Mouse (Mus musculus): Measurements from ENCODE around the gene Hagh. TPM values are rescaled to one million over a fixed set of nuclear protein-coding genes. Genes with fewer than 3 reads are reported as not detected.

Gene Hagh
- polyA plus RNA-seq, 1 experiment from 2014 or later = 50.1 TPM

DNA sequence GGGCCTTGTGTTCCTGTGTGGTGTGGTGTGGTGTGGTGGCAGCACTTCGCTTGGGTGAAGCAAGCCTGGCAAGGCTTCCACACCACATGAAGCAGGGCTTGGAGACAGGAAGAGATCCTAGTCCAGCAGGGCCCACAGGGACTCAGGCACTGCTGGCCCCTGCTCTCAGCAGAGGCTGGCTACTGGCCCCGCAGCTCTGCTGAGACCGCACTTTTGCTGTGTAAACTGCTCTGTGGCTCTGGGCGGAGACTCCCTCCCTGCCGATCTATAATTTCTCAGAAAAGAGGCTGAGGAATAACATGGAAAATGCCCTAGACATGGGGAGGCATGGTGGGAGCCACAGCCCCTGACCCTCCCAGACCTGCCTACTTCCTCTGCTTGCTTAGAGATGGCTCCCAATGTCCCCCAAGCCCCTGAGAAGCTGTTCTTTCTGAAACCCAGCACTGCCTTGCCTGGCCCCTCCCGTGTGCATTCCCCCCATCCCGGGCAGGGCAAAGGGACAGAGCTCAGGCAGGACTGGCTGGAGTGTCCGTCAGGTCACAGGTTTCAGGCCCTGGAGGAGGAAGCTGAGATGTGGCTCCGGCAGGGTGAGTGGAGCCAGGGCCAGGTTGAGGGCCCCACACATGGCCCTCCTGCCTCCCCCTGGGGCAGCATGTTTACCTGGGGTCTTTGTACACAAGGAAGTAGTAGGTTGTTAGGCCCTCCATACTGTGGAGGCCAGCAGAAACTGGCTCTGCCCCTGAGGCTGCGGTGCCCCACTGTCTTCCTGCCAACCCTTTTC, 37.6 kb downstream of the Hagh start:
- no peak for ATAC-seq
- Histone ChIP-seq H3K4me3 (replicated peaks; ENCODE audit: low read length) (no peak overlapping the region), H3K4me1 (replicated peaks; ENCODE audit: control insufficient read depth, insufficient read depth, low read length) (no peaks in the 10 kb centered on the region), H3K36me3 (ENCODE audit: control insufficient read depth, insufficient read depth) (no peaks in the 10 kb centered on the region), H3K27me3 (replicated peaks; ENCODE audit: control insufficient read depth, insufficient read depth, low read length) (no peaks in the 10 kb centered on the region), H3K9me3 (ENCODE audit: control insufficient read depth, low read length) (no peaks in the 10 kb centered on the region), H3K4me2 (ENCODE audit: low read length) (no peak overlapping the region), H3K27ac (ENCODE audit: low read length) (no peak overlapping the region), H3K9ac (replicated peaks; ENCODE audit: low read depth, low read length) (no peak overlapping the region)
- 68% methylated on average over 10 of the region's 10 CpGs for WGBS

DNA sequence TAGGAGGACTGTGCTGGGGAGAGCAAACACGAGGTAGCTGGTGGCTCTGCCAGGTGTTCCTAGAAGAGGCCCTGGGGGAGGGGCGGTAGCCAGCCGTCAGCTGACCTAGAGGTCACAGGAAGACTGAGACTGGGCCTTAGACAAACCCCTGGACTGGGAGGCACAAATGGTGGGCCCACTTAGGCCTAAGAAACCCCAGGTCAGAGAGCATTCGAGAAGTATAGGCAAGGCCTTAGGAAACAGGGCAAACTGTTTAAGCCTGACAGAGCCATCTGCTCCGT, 38.1 kb downstream of the Hagh start:
- no peak overlapping the region for H3K27ac ChIP-seq (ENCODE audit: low read length)
- ATAC-seq = no peak
- 35% methylated on average over 5 of the region's 5 CpGs for WGBS
- H3K9me3 ChIP-seq (ENCODE audit: control insufficient read depth, low read length) = no peaks in the 10 kb centered on the region
- H3K27me3 ChIP-seq (replicated peaks; ENCODE audit: control insufficient read depth, insufficient read depth, low read length) = no peaks in the 10 kb centered on the region
- H3K36me3 ChIP-seq (ENCODE audit: control insufficient read depth, insufficient read depth) = no peaks in the 10 kb centered on the region
- no peak overlapping the region for H3K9ac ChIP-seq (replicated peaks; ENCODE audit: low read depth, low read length)
- no peak overlapping the region for H3K4me3 ChIP-seq (replicated peaks; ENCODE audit: low read length)
- no peak overlapping the region for H3K4me2 ChIP-seq (ENCODE audit: low read length)
- H3K4me1 ChIP-seq (replicated peaks; ENCODE audit: control insufficient read depth, insufficient read depth, low read length) = no peaks in the 10 kb centered on the region

DNA sequence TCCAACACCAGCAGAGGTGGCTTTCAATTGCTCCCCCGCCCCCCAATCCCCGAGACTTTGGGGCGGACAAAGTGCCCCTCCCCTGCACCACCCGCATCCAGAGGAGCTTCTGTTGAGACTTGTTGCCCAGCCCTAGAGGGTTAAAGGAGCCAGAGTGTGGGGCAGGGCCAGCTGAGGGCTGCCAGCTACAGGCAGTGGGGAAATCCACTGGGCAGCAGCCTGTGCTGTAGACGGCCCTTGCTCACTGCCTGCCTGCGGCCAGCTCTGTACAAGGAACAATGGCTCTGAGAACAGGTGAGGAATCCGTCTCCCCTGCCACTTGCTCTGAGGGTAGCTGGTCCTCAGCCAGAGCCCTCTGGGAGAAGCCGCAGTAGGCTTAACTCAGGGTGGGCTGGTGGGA, 38.6 kb downstream of the Hagh start:
- no peak for ATAC-seq
- Histone ChIP-seq H3K4me3 (replicated peaks; ENCODE audit: low read length) (no peak overlapping the region), H3K27ac (ENCODE audit: low read length) (no peak overlapping the region), H3K36me3 (ENCODE audit: control insufficient read depth, insufficient read depth) (0 out of 2 replicates have a peak, but pooled peaks cover under 1% of the 10 kb centered on the region), H3K9me3 (ENCODE audit: control insufficient read depth, low read length) (no peaks in the 10 kb centered on the region), H3K4me2 (ENCODE audit: low read length) (no peak overlapping the region), H3K27me3 (replicated peaks; ENCODE audit: control insufficient read depth, insufficient read depth, low read length) (no peaks in the 10 kb centered on the region), H3K4me1 (replicated peaks; ENCODE audit: control insufficient read depth, insufficient read depth, low read length) (no peaks in the 10 kb centered on the region), H3K9ac (replicated peaks; ENCODE audit: low read depth, low read length) (no peak overlapping the region)
- 71% methylated on average over 8 of the region's 8 CpGs for WGBS

DNA sequence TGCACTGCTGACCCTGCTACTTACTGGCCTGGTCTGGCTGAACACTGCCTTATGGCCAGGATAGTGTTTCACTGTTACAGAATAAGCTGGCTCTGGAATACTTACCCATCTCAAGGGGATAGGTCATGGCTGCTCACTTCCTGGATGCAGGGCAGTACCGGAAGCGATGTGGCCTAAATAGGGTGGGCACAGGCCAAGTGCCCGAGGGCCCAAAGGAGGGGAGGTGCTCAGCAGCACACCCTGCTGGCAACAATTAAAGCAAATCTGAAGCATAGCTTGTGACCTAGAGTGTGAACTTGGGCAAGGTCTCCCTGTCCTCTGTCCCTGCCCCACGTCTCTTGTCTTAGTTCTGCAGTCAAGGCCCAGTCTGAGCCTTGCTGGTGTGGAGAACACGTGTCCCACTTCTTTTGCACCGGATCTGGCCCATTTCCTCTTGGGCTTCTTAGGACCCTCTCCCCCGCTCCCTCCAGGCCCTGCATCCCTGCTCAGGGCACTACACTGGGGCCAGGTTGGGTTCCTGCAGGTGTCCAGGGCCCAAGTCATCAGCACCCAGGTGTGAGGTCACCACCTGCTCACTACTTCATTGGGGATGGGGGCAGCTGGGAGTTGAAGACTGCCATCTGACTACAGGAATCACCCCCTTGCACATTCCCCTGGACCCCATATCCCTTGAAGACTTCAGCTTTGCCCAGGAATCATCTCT, 41.9 kb downstream of the Hagh start:
- Histone ChIP-seq H3K9me3 (ENCODE audit: control insufficient read depth, low read length) (no peaks in the 10 kb centered on the region), H3K9ac (replicated peaks; ENCODE audit: low read depth, low read length) (no peak overlapping the region), H3K27me3 (replicated peaks; ENCODE audit: control insufficient read depth, insufficient read depth, low read length) (no peaks in the 10 kb centered on the region), H3K4me1 (replicated peaks; ENCODE audit: control insufficient read depth, insufficient read depth, low read length) (peaks cover 10% of the 10 kb centered on the region), H3K4me2 (ENCODE audit: low read length) (no peak overlapping the region), H3K36me3 (ENCODE audit: control insufficient read depth, insufficient read depth) (0 out of 2 replicates have a peak, but pooled peaks cover 3% of the 10 kb centered on the region), H3K27ac (ENCODE audit: low read length) (no peak overlapping the region), H3K4me3 (replicated peaks; ENCODE audit: low read length) (no peak overlapping the region)
- 54% methylated on average over 7 of the region's 7 CpGs for WGBS
- no peak for ATAC-seq

DNA sequence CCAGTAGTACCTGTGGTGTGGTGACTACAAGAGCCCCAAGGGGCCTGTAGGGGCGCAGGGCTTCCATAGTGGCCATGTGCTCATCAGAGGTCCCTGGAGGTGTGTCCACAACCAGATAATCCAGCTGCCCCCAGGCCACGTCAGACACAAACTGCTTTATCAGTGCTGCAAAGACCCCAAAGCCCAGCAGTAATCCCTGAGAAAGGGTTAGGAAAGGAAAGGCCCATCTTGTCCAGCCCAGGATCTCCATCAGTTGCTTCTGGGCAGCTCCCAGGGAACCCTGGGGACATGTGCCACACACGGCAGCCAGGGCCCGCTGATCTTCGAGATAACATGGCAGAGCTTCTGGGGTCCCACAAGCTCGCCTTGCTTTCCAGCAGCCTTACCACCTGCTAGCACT, 44.4 kb downstream of the Hagh start:
- Histone ChIP-seq H3K4me2 (ENCODE audit: low read length) (no peak overlapping the region), H3K4me1 (replicated peaks; ENCODE audit: control insufficient read depth, insufficient read depth, low read length) (peaks cover 24% of the 10 kb centered on the region), H3K9me3 (ENCODE audit: control insufficient read depth, low read length) (no peaks in the 10 kb centered on the region), H3K27me3 (replicated peaks; ENCODE audit: control insufficient read depth, insufficient read depth, low read length) (no peaks in the 10 kb centered on the region), H3K27ac (ENCODE audit: low read length) (no peak overlapping the region), H3K9ac (replicated peaks; ENCODE audit: low read depth, low read length) (no peak overlapping the region), H3K4me3 (replicated peaks; ENCODE audit: low read length) (no peak overlapping the region), H3K36me3 (ENCODE audit: control insufficient read depth, insufficient read depth) (0 out of 2 replicates have a peak, but pooled peaks cover 3% of the 10 kb centered on the region)
- 89% methylated on average over 6 of the region's 6 CpGs for WGBS
- no peak for ATAC-seq

DNA sequence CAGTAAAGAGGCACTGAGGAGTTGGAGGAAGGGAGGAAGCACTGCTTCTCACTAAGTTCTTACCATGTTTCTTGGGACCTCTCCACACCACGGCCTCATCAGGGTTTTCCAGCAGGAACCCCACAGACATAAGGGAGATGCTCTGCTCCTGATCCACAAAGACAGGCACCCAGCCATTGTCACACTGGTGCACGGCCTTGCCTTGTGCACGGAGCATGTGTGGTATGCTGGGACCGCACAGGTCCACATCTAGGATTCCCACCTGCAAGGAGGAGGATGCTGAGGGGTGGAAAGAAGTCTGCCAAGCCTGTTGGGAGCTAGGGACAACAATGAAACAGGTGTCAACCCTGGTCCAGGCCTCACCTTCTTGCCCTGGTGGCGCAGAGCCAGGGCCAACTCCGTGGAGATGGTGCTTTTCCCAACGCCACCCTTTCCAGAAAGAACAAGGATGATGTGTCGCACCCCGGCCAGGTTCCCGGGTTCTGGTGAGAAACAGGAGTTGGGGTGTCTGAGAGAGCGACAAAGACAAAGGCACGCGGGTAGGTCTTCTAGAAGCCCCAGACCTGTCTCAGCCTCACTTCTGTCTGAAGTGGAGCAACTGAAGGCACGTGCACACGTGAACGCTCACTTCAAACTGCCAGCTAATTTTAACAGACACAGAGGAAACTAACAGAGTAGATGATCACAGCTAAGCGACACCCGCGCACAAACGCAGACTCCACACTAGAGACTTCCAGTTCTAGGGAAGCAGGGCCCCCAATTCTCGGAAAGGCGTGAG, 45.6 kb downstream of the Hagh start:
- Histone ChIP-seq H3K4me2 (ENCODE audit: low read length) (peak overlapping the region; percentile 85), H3K9me3 (ENCODE audit: control insufficient read depth, low read length) (no peaks in the 10 kb centered on the region), H3K4me1 (replicated peaks; ENCODE audit: control insufficient read depth, insufficient read depth, low read length) (peaks cover 24% of the 10 kb centered on the region), H3K27ac (ENCODE audit: low read length) (no peak overlapping the region), H3K36me3 (ENCODE audit: control insufficient read depth, insufficient read depth) (peaks cover 8% of the 10 kb centered on the region), H3K4me3 (replicated peaks; ENCODE audit: low read length) (peak overlapping the region; percentile 86), H3K9ac (replicated peaks; ENCODE audit: low read depth, low read length) (peak overlapping the region; percentile 32), H3K27me3 (replicated peaks; ENCODE audit: control insufficient read depth, insufficient read depth, low read length) (no peaks in the 10 kb centered on the region)
- no peak for ATAC-seq
- WGBS = 24% methylated on average over 22 of the region's 22 CpGs

DNA sequence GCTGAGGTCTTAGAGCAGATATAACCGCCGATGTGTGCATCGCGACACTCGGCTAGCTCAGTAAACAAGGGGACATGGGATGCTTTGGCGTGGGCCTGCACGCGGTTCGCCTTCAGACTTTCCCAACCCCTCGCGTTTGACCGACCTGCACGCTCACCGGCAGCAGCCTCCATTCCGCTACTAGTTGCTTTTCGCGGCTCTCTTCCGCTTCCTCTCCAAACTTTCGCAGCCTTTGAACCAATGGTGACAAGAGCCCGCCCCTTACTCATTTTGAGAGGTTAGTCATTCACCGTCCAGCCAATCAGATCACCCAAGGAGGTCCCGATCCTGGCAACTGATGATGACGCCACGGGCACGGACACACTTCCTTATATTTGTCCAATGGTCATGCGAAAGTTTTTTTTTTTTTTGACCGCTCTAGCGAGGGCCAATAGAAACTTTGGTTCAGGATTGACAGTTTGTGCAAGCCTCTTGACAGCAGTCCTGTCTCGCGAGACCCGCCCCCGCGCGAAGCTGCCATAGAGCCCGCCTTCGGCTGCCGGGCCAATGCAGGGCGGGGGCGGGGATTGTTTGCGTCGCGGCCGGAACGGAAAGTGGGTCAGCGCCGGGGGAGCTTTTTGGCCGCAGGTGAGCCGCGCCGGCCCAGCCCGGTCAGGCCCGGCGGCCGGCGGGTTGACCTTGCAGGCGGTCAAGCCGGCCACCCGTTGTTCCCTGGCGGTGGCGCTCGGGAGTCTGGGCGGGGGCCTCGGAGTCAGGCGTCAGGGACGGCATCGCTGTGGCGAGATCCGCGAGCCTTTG, 46.4 kb downstream of the Hagh start, which contains the start of the genes Nubp2 and Spsb3:
Gene Nubp2 (minus strand): TSS at position 216 of the 798 bp plus-strand sequence.
Gene Spsb3 (plus strand): TSS at position 510 of the 798 bp plus-strand sequence.
- Histone ChIP-seq H3K9me3 (ENCODE audit: control insufficient read depth, low read length) (no peaks in the 10 kb centered on the region), H3K4me2 (ENCODE audit: low read length) (peak within 1 kb of the TSS; percentile 94), H3K36me3 (ENCODE audit: control insufficient read depth, insufficient read depth) (peaks cover 16% of the 10 kb centered on the region), H3K27ac (ENCODE audit: low read length) (peak within 1 kb of the TSS; percentile 57), H3K4me1 (replicated peaks; ENCODE audit: control insufficient read depth, insufficient read depth, low read length) (peaks cover 24% of the 10 kb centered on the region), H3K27me3 (replicated peaks; ENCODE audit: control insufficient read depth, insufficient read depth, low read length) (no peaks in the 10 kb centered on the region), H3K4me3 (replicated peaks; ENCODE audit: low read length) (peak within 1 kb of the TSS; percentile 86), H3K9ac (replicated peaks; ENCODE audit: low read depth, low read length) (peak within 1 kb of the TSS; percentile 89)
- peak; percentile 98 for ATAC-seq
- WGBS = under 1% methylated on average over 69 of the region's 69 CpGs

GRCm38 (mm10) chr17:24886932-24887271, 47.0 kb downstream of the Hagh start:
- H3K36me3 ChIP-seq (ENCODE audit: control insufficient read depth, insufficient read depth) = peaks cover 16% of the 10 kb centered on the region
- H3K4me2 ChIP-seq (ENCODE audit: low read length) = peak overlapping the region; percentile 94
- peak overlapping the region; percentile 89 for H3K9ac ChIP-seq (replicated peaks; ENCODE audit: low read depth, low read length)
- H3K27me3 ChIP-seq (replicated peaks; ENCODE audit: control insufficient read depth, insufficient read depth, low read length) = no peaks in the 10 kb centered on the region
- WGBS = under 1% methylated on average over 18 of the region's 18 CpGs
- H3K4me1 ChIP-seq (replicated peaks; ENCODE audit: control insufficient read depth, insufficient read depth, low read length) = peaks cover 24% of the 10 kb centered on the region
- H3K4me3 ChIP-seq (replicated peaks; ENCODE audit: low read length) = peak overlapping the region; percentile 86
- H3K27ac ChIP-seq (ENCODE audit: low read length) = peak overlapping the region; percentile 57
- ATAC-seq = peak; percentile 29
- H3K9me3 ChIP-seq (ENCODE audit: control insufficient read depth, low read length) = no peaks in the 10 kb centered on the region
